Mouse (Mus musculus) MEL (cell line): ENCODE results near the gene Dgkz. TPM values are rescaled to one million over a fixed set of nuclear protein-coding genes. Genes with fewer than 3 reads are reported as not detected.

Source experiments
- DNase-seq: peaks from one replicate; pipeline ENCODE4 v3.0.0; 2011; ENCODE audit warnings: low read depth, low spot score
- H3K27ac ChIP-seq: 2 replicates; pipeline ENCODE4 v1.5.1; 2012; ENCODE audit warnings: low read depth, mild to moderate bottlenecking, control low read depth, low read length, moderate library complexity; ENCODE audit not compliant: control insufficient read depth
- H3K27me3 ChIP-seq, 2 experiments: fragments of 150-350 bp in 1 of 2; sonication (generic) in 1 of 2; 2 replicates each; pipeline ENCODE4 v1.6.1; 2012; ENCODE audit warnings: low read length in 2 of 2, mild to moderate bottlenecking in 2 of 2, improper control_type of control experiment in 1 of 2, moderate library complexity in 1 of 2; ENCODE audit not compliant: insufficient read depth in 2 of 2, control insufficient read depth in 1 of 2
- H3K36me3 ChIP-seq, 2 experiments: 2 replicates each; pipeline ENCODE4 v1.6.1; 2012 to 2014; ENCODE audit warnings: low read length in 2 of 2, improper control_type of control experiment in 1 of 2, inconsistent platforms in 1 of 2, mild to moderate bottlenecking in 1 of 2; ENCODE audit not compliant: insufficient read depth in 2 of 2, control insufficient read depth in 1 of 2
- H3K4me1 ChIP-seq, 2 experiments: fragments of 150-350 bp in 1 of 2; sonication (generic) in 1 of 2; 2 replicates each; pipeline ENCODE4 v1.6.1; 2012; ENCODE audit warnings: low read length in 2 of 2, improper control_type of control experiment in 1 of 2, mild to moderate bottlenecking in 1 of 2; ENCODE audit not compliant: insufficient read depth in 2 of 2, control insufficient read depth in 1 of 2
- H3K4me3 ChIP-seq, 2 experiments: fragments of 150-350 bp in 1 of 2; sonication (generic) in 1 of 2; 2 replicates each; pipeline ENCODE4 v1.5.1; 2012; ENCODE audit warnings: low read depth in 2 of 2, low read length in 2 of 2, mild to moderate bottlenecking in 2 of 2, moderate library complexity in 2 of 2, control low read depth in 1 of 2, improper control_type of control experiment in 1 of 2; ENCODE audit not compliant: control insufficient read depth in 1 of 2, insufficient read depth in 1 of 2
- H3K79me2 ChIP-seq: 2 replicates; pipeline ENCODE4 v1.6.1; 2012; ENCODE audit warnings: mild to moderate bottlenecking, low read length, moderate library complexity; ENCODE audit not compliant: control insufficient read depth, poor library complexity, insufficient read depth
- H3K9ac ChIP-seq: 2 replicates; pipeline ENCODE4 v1.6.1; 2012; ENCODE audit warnings: low read depth, mild to moderate bottlenecking, control low read depth, low read length, moderate library complexity; ENCODE audit not compliant: control insufficient read depth, poor library complexity, severe bottlenecking
- H3K9me3 ChIP-seq: fragments of 150-350 bp; sonication (generic); replicated peaks from 2 replicates; pipeline ENCODE4 v1.6.1; 2012; ENCODE audit warnings: mild to moderate bottlenecking, low read length, improper control_type of control experiment, moderate library complexity; ENCODE audit not compliant: insufficient read depth
- CHD1 ChIP-seq: IDR thresholded peaks from 2 replicates; pipeline ENCODE4 v1.6.1; 2012; ENCODE audit warnings: low read depth, mild to moderate bottlenecking, inconsistent platforms, low read length, improper control_type of control experiment
- CTCF ChIP-seq, 3 experiments: IDR thresholded peaks in 2 of 3; conservative IDR thresholded peaks in 1 of 3; 2 replicates each; pipeline ENCODE4 v1.5.1; 2011 to 2012; ENCODE audit warnings: low read length in 3 of 3, low read depth in 2 of 3, mild to moderate bottlenecking in 2 of 3, improper control_type of control experiment in 1 of 3, inconsistent platforms in 1 of 3, mixed read lengths in 1 of 3, moderate library complexity in 1 of 3; ENCODE audit not compliant: control insufficient read depth in 1 of 3, insufficient read depth in 1 of 3, poor library complexity in 1 of 3, severe bottlenecking in 1 of 3
- E2F4 ChIP-seq: IDR thresholded peaks from 2 replicates; pipeline ENCODE4 v1.6.1; 2011; ENCODE audit warnings: low read depth, low read length, improper control_type of control experiment, borderline replicate concordance
- ELF1 ChIP-seq: IDR thresholded peaks from 2 replicates; pipeline ENCODE4 v1.6.1; 2014; ENCODE audit warnings: low read depth, mild to moderate bottlenecking, inconsistent platforms, low read length, improper control_type of control experiment, moderate library complexity
- EP300 ChIP-seq, 2 experiments: IDR thresholded peaks; 2 replicates each; pipeline ENCODE4 v1.6.1; 2011; ENCODE audit warnings: improper control_type of control experiment in 2 of 2, low read length in 2 of 2, low read depth in 1 of 2, mild to moderate bottlenecking in 1 of 2
- ETS1 ChIP-seq: IDR thresholded peaks from 2 replicates; pipeline ENCODE4 v1.6.1; 2012; ENCODE audit warnings: low read depth, mild to moderate bottlenecking, inconsistent platforms, low read length, improper control_type of control experiment, moderate library complexity
- JUND ChIP-seq: IDR thresholded peaks from 2 replicates; pipeline ENCODE4 v1.6.1; 2011; ENCODE audit warnings: low read depth, mild to moderate bottlenecking, improper control_type of control experiment, low read length
- KAT2A ChIP-seq: conservative IDR thresholded peaks from 2 replicates; pipeline ENCODE4 v1.6.1; 2012; ENCODE audit warnings: low read depth, low read length, improper control_type of control experiment, inconsistent platforms
- MAFK ChIP-seq: IDR thresholded peaks from 2 replicates; pipeline ENCODE4 v1.6.1; 2011; ENCODE audit warnings: low read depth, mild to moderate bottlenecking, low read length, improper control_type of control experiment, borderline replicate concordance
- MAX ChIP-seq: IDR thresholded peaks from 2 replicates; pipeline ENCODE4 v1.6.1; 2011; ENCODE audit warnings: low read length, improper control_type of control experiment
- MXI1 ChIP-seq: IDR thresholded peaks from 2 replicates; pipeline ENCODE4 v1.6.1; 2011; ENCODE audit warnings: mild to moderate bottlenecking, low read depth, low read length, improper control_type of control experiment
- MYC ChIP-seq: IDR thresholded peaks from 2 replicates; pipeline ENCODE4 v1.6.1; 2011; ENCODE audit warnings: low read depth, mild to moderate bottlenecking, low read length, improper control_type of control experiment, moderate library complexity
- NRF1 ChIP-seq: IDR thresholded peaks from 2 replicates; pipeline ENCODE4 v1.6.1; 2014; ENCODE audit warnings: low read depth, mild to moderate bottlenecking, inconsistent platforms, low read length, improper control_type of control experiment, moderate library complexity; ENCODE audit not compliant: poor library complexity, insufficient read depth, severe bottlenecking
- POLR2A ChIP-seq, 2 experiments: IDR thresholded peaks; 2 replicates each; pipeline ENCODE4 v1.6.1; 2011 to 2012; ENCODE audit warnings: low read length in 2 of 2, mild to moderate bottlenecking in 2 of 2, control low read depth in 1 of 2, improper control_type of control experiment in 1 of 2, low read depth in 1 of 2, moderate library complexity in 1 of 2; ENCODE audit not compliant: control insufficient read depth in 1 of 2, insufficient read depth in 1 of 2, poor library complexity in 1 of 2
- RAD21 ChIP-seq: IDR thresholded peaks from 2 replicates; pipeline ENCODE4 v1.6.1; 2011; ENCODE audit warnings: mild to moderate bottlenecking, low read depth, low read length, improper control_type of control experiment
- SIN3A ChIP-seq: IDR thresholded peaks from 2 replicates; pipeline ENCODE4 v1.6.1; 2012; ENCODE audit warnings: low read length, improper control_type of control experiment, inconsistent platforms
- SMC3 ChIP-seq: IDR thresholded peaks from 2 replicates; pipeline ENCODE4 v1.6.1; 2011; ENCODE audit warnings: low read depth, low read length, improper control_type of control experiment
- TBP ChIP-seq: IDR thresholded peaks from 2 replicates; pipeline ENCODE4 v1.8.0; 2011; ENCODE audit warnings: low read depth, low read length, improper control_type of control experiment
- ZC3H11A ChIP-seq: IDR thresholded peaks from 2 replicates; pipeline ENCODE4 v1.6.1; 2012; ENCODE audit warnings: low read depth, mild to moderate bottlenecking, inconsistent platforms, low read length, improper control_type of control experiment
- ZKSCAN1 ChIP-seq: IDR thresholded peaks from 2 replicates; pipeline ENCODE4 v1.6.1; 2012; ENCODE audit warnings: low read depth, mild to moderate bottlenecking, inconsistent platforms, low read length, improper control_type of control experiment, moderate library complexity
- polyA plus RNA-seq, 2 experiments: library from polyadenylated mRNA; stranded (reverse) in 1 of 2; unstranded in 1 of 2; fragments of >175 nt in 1 of 2; fragments of >200 nt in 1 of 2; gene quantifications; 2 replicates each; pipeline versions ENCODE4 v1.2.1 to v1.2.4; 2012; ENCODE audit warnings: low replicate concordance in 2 of 2, low read depth in 1 of 2; ENCODE audit not compliant: insufficient read length in 2 of 2, insufficient read depth in 1 of 2, missing spikeins in 1 of 2
- total RNA-seq: library from RNA; depleted of rRNA; stranded (reverse); fragments of 300-350 nt; gene quantifications from 2 replicates; pipeline ENCODE4 v1.2.3, GENCODE M21; 2012

Dgkz gene
- total and polyA plus RNA-seq, 3 experiments: 65.6 to 165 TPM; not detected in 1

DNA sequence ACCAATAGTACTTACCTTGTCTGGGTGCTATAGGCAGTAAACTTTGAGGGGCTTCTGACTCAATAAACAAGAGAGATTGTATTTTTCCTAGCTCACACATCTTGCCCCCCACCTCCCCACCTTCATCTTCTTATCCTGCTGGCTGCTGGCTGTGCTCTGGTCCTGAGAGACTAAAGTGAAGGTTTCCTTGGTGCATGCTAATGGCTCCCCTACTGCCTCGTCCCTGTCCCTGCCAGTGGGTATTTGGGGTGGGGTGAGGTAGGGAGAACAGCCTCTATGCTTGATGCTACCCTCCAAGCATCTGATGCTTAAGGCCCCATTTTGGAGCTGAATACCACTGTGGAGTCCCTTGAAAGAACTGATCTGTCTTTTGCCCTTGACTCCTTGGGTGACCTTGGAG, 50.9 kb downstream of the Dgkz start:
- H3K4me1 ChIP-seq: peaks cover 3 to 21% of the 10 kb centered on the region in 2 experiments
- peaks cover 34% of the 10 kb centered on the region for H3K79me2 ChIP-seq
- no peak overlapping the region for H3K9ac ChIP-seq
- no peak overlapping the region for H3K4me3 ChIP-seq
- H3K27me3 ChIP-seq: no peaks in the 10 kb centered on the region
- peaks cover 0 to 5% of the 10 kb centered on the region in 2 experiments; a peak in 2 of 4 replicates for H3K36me3 ChIP-seq
- no peaks in the 10 kb centered on the region for H3K9me3 ChIP-seq
- no peak for DNase-seq
- no peak for TF ChIP-seq ETS1
- no peak overlapping the region for H3K27ac ChIP-seq

DNA sequence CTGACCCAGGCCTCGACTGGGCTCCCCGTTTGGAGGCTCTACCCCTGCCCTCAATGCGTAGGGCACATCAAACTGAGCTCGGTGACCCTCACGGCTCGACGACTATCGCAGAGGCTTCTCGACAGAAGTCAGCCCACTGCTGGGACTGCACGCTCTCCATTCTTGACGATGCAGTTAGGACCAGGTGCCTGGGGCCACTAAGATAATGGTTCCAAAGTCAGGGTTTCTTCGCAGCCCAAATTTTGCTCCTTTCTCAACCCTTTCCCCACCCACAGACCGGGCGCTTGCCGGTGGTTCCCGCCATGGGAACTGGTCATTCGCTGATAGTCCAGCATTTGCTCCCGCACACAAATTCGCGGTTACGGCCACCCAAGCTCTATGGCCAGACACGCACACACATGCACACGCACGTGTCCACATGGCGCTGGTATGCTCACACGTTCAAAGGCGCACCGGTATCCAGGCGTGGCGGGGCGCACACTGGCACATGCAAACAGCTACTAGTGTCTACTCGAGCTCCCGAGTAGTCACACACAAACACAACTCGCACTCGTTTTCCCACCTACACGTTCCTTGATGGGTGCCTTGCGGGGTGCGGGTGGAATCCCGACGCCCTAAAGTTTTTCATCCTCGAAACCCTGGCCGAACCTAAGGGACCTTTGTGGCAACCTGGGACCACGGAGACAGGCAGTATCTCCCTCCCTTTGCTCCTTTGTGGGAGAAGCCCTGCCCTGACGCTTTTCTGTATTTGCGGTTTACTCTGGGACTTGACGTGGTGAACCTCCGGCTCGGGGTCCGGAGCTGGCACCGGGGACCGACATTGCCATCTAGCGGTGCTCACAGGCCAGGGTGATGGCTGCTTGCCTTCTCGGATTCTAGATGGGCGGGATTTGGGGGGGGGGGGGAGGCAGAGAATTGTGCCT, 52.0 kb downstream of the Dgkz start:
- peak overlapping the region; percentile 70 to 75 for H3K4me3 ChIP-seq
- H3K4me1 ChIP-seq: peaks cover 3 to 21% of the 10 kb centered on the region in 2 experiments
- H3K27me3 ChIP-seq: no peaks in the 10 kb centered on the region
- TF ChIP-seq KAT2A (no peak; the same call in 1 of the 2 replicates), MAFK (no peak), ZKSCAN1 (no peak), SIN3A (peak; percentile 68), ZC3H11A (peak; percentile 61), MYC (peak; percentile 70; the same call in 1 of the 2 replicates), MXI1 (peak; percentile 86), E2F4 (no peak), SMC3 (peak; percentile 78), CHD1 (no peak), ELF1 (no peak), NRF1 (no peak), JUND (no peak), MAX (peak; percentile 82), RAD21 (peak; percentile 72), POLR2A (IDR thresholded peaks at IDR 0.05; ENCODE audit: control insufficient read depth in 1 of 2, insufficient read depth in 1 of 2, low read depth in 1 of 2, low read length in 2 of 2, poor library complexity in 1 of 2) (peak in 1 of 2 experiments; percentile 35; a peak in 1 of 4 replicates), TBP (no peak), CTCF (IDR thresholded peaks at IDR 0.05 in 2 of 3, conservative IDR thresholded peaks at IDR 0.05 in 1 of 3; ENCODE audit: control insufficient read depth in 1 of 3, insufficient read depth in 1 of 3, low read depth in 2 of 3, low read length in 3 of 3, poor library complexity in 1 of 3, severe bottlenecking in 1 of 3) (peak in 2 of 3 experiments; percentile 80 to 93; a peak in 5 of 6 replicates), EP300 (IDR thresholded peaks at IDR 0.05; ENCODE audit: low read depth in 1 of 2, low read length in 2 of 2) (no peak)
- H3K36me3 ChIP-seq: peaks cover 0 to 5% of the 10 kb centered on the region in 2 experiments; a peak in 2 of 4 replicates
- H3K9ac ChIP-seq: peak overlapping the region; percentile 85
- H3K27ac ChIP-seq: peak overlapping the region; percentile 84
- peaks cover 34% of the 10 kb centered on the region for H3K79me2 ChIP-seq
- H3K9me3 ChIP-seq: no peaks in the 10 kb centered on the region
- peak; percentile 88 for DNase-seq
